Mouse (Mus musculus) hindbrain, embryonic 16.5 days (tissue): ENCODE measurements around the gene Pcbd2. TPM values are rescaled to one million over a fixed set of nuclear protein-coding genes. Genes with fewer than 3 reads are reported as not detected.

Experiments used
- ATAC-seq: fragments of 200-750 bp; cut with Nextera tagmentation; 2 replicates; pipeline ENCODE4 v1.8.0; 2017; ENCODE audit warnings: moderate TSS enrichment, moderate library complexity
- H3K27ac ChIP-seq: fragments of 300-500 bp; sonication (generic); 2 replicates; pipeline ENCODE4 v1.5.1; 2014; ENCODE audit warnings: low read depth, mild to moderate bottlenecking, control low read depth, low read length, moderate library complexity
- H3K27me3 ChIP-seq: fragments of 300-500 bp; sonication (generic); replicated peaks from 2 replicates; pipeline ENCODE4 v1.6.1; 2014; ENCODE audit warnings: low read length; ENCODE audit not compliant: control insufficient read depth, insufficient read depth
- H3K36me3 ChIP-seq: fragments of 300-500 bp; sonication (generic); 2 replicates; pipeline ENCODE4 v1.6.1; 2014; ENCODE audit warnings: mild to moderate bottlenecking, low read length, moderate library complexity, mixed read lengths; ENCODE audit not compliant: control insufficient read depth, insufficient read depth
- H3K4me1 ChIP-seq: fragments of 300-500 bp; sonication (generic); 2 replicates; pipeline ENCODE4 v1.6.1; 2014; ENCODE audit warnings: low read depth, low read length; ENCODE audit not compliant: control insufficient read depth, insufficient read depth
- H3K4me2 ChIP-seq: fragments of 300-500 bp; sonication (generic); 2 replicates; pipeline ENCODE4 v1.6.1; 2014; ENCODE audit warnings: mild to moderate bottlenecking, low read length, control low read depth, moderate library complexity
- H3K4me3 ChIP-seq: fragments of 300-500 bp; sonication (generic); 2 replicates; pipeline ENCODE4 v1.5.1; 2014; ENCODE audit warnings: mild to moderate bottlenecking, low read length, control low read depth, moderate library complexity
- H3K9ac ChIP-seq: fragments of 300-500 bp; sonication (generic); 2 replicates; pipeline ENCODE4 v1.6.1; 2014; ENCODE audit warnings: low read depth, mild to moderate bottlenecking, control low read depth, low read length, moderate library complexity
- H3K9me3 ChIP-seq: fragments of 300-500 bp; sonication (generic); 2 replicates; pipeline ENCODE4 v1.6.1; 2014; ENCODE audit warnings: mild to moderate bottlenecking, low read length, moderate library complexity; ENCODE audit not compliant: control insufficient read depth
- WGBS: fragments of 180-500 bp; shearing (Covaris S2); extraction: QIAGEN DNeasy Blood & Tissue Kit; methylation state at CpG from one replicate; pipeline ENCODE4 v1.1.7; 2014; 5-methylcytosine and 5-hydroxymethylcytosine counted together
- polyA plus RNA-seq: library from polyadenylated mRNA; unstranded; fragments of >200 nt; fragmentation: Nextera tagmentation; extraction: Ambion mirVana; gene quantifications from 2 replicates; pipeline ENCODE4 v1.2.1, GENCODE M21; 2015

Gene Pcbd2
- polyA plus RNA-seq, 1 experiment from 2014 or later = 26.1 TPM

- Histone ChIP-seq H3K4me2 (peak overlapping the region; percentile 63), H3K9me3 (no peaks in the 10 kb centered on the region), H3K27ac (peak overlapping the region; percentile 97), H3K4me1 (no peaks in the 10 kb centered on the region), H3K27me3 (no peaks in the 10 kb centered on the region), H3K36me3 (peaks cover 10% of the 10 kb centered on the region), H3K9ac (peak overlapping the region; percentile 85), H3K4me3 (peak overlapping the region; percentile 63)
- ATAC-seq = peak; percentile 63
- WGBS = 2% methylated on average over 19 of the region's 19 CpGs
Measured at GRCm38 (mm10) chr13:55727839-55728238, 671 bp downstream of the Pcbd2 start.

GRCm38 (mm10) chr13:55730716-55731115 is 3.5 kb downstream of the Pcbd2 start:
- no peak overlapping the region for H3K4me2 ChIP-seq
- no peak for ATAC-seq
- H3K9me3 ChIP-seq = no peaks in the 10 kb centered on the region
- no peaks in the 10 kb centered on the region for H3K4me1 ChIP-seq
- WGBS = 92% methylated on average over 7 of the region's 7 CpGs
- H3K27ac ChIP-seq = no peak overlapping the region
- H3K36me3 ChIP-seq = peaks cover 4% of the 10 kb centered on the region; the same call in 1 of the 2 replicates
- H3K9ac ChIP-seq = no peak overlapping the region
- H3K4me3 ChIP-seq = no peak overlapping the region
- H3K27me3 ChIP-seq = no peaks in the 10 kb centered on the region

GRCm38 (mm10) chr13:55732121-55732520 is 5.0 kb downstream of the Pcbd2 start:
- WGBS = 83% methylated on average over 2 of the region's 2 CpGs
- Histone ChIP-seq H3K9me3 (no peaks in the 10 kb centered on the region), H3K27ac (no peak overlapping the region), H3K36me3 (no peaks in the 10 kb centered on the region), H3K4me1 (no peaks in the 10 kb centered on the region), H3K9ac (no peak overlapping the region), H3K4me3 (no peak overlapping the region), H3K27me3 (no peaks in the 10 kb centered on the region), H3K4me2 (no peak overlapping the region)
- ATAC-seq = no peak

GRCm38 (mm10) chr13:55733628-55734502 is 6.7 kb downstream of the Pcbd2 start:
- Histone ChIP-seq H3K27ac (no peak overlapping the region), H3K36me3 (no peaks in the 10 kb centered on the region), H3K27me3 (no peaks in the 10 kb centered on the region), H3K9ac (no peak overlapping the region), H3K4me2 (no peak overlapping the region), H3K9me3 (no peaks in the 10 kb centered on the region), H3K4me1 (no peaks in the 10 kb centered on the region), H3K4me3 (no peak overlapping the region)
- WGBS = 86% methylated on average over 22 of the region's 22 CpGs
- ATAC-seq = no peak

- 92% methylated on average over 8 of the region's 8 CpGs for WGBS
- H3K4me1 ChIP-seq = no peaks in the 10 kb centered on the region
- H3K36me3 ChIP-seq = no peaks in the 10 kb centered on the region
- no peak overlapping the region for H3K9ac ChIP-seq
- no peaks in the 10 kb centered on the region for H3K27me3 ChIP-seq
- H3K4me3 ChIP-seq = no peak overlapping the region
- no peak overlapping the region for H3K4me2 ChIP-seq
- no peaks in the 10 kb centered on the region for H3K9me3 ChIP-seq
- no peak for ATAC-seq
- H3K27ac ChIP-seq = no peak overlapping the region
Measured at GRCm38 (mm10) chr13:55737885-55738284, 10.7 kb downstream of the Pcbd2 start.

GRCm38 (mm10) chr13:55742306-55742705 is 15.1 kb downstream of the Pcbd2 start:
- WGBS = 64% methylated on average over 8 of the region's 8 CpGs
- Histone ChIP-seq H3K27me3 (no peaks in the 10 kb centered on the region), H3K4me2 (no peak overlapping the region), H3K4me1 (no peaks in the 10 kb centered on the region), H3K36me3 (no peaks in the 10 kb centered on the region), H3K4me3 (no peak overlapping the region), H3K27ac (no peak overlapping the region), H3K9me3 (no peaks in the 10 kb centered on the region), H3K9ac (no peak overlapping the region)
- no peak for ATAC-seq

GRCm38 (mm10) chr13:55754380-55754779 is 27.2 kb downstream of the Pcbd2 start:
- no peak overlapping the region for H3K27ac ChIP-seq
- H3K4me2 ChIP-seq = no peak overlapping the region
- H3K4me1 ChIP-seq = no peaks in the 10 kb centered on the region
- H3K9ac ChIP-seq = no peak overlapping the region
- H3K4me3 ChIP-seq = no peak overlapping the region
- H3K36me3 ChIP-seq = no peaks in the 10 kb centered on the region
- ATAC-seq = no peak
- WGBS = 79% methylated on average over 13 of the region's 13 CpGs
- no peaks in the 10 kb centered on the region for H3K27me3 ChIP-seq
- H3K9me3 ChIP-seq = no peaks in the 10 kb centered on the region

- Histone ChIP-seq H3K36me3 (no peaks in the 10 kb centered on the region), H3K9ac (no peak overlapping the region), H3K27me3 (no peaks in the 10 kb centered on the region), H3K27ac (no peak overlapping the region), H3K4me3 (no peak overlapping the region), H3K4me1 (no peaks in the 10 kb centered on the region), H3K4me2 (no peak overlapping the region), H3K9me3 (no peaks in the 10 kb centered on the region)
- 44% methylated on average over 8 of the region's 8 CpGs for WGBS
- no peak for ATAC-seq
Measured at GRCm38 (mm10) chr13:55756789-55757188, 29.6 kb downstream of the Pcbd2 start.

- no peak for ATAC-seq
- Histone ChIP-seq H3K4me3 (no peak overlapping the region), H3K27me3 (no peaks in the 10 kb centered on the region), H3K4me2 (no peak overlapping the region), H3K36me3 (no peaks in the 10 kb centered on the region), H3K4me1 (no peaks in the 10 kb centered on the region), H3K27ac (no peak overlapping the region), H3K9ac (no peak overlapping the region), H3K9me3 (no peaks in the 10 kb centered on the region)
- WGBS = 88% methylated on average over 6 of the region's 6 CpGs
Measured at GRCm38 (mm10) chr13:55757645-55758044, 30.5 kb downstream of the Pcbd2 start.
